Mouse (Mus musculus): ENCODE results near the gene Chrne.
"Not testable (repeated sequence)": the region's sequence is repeated elsewhere in the genome, so short reads cannot be mapped to it uniquely, and the experiment has no call there.

The Chrne gene

DNA sequence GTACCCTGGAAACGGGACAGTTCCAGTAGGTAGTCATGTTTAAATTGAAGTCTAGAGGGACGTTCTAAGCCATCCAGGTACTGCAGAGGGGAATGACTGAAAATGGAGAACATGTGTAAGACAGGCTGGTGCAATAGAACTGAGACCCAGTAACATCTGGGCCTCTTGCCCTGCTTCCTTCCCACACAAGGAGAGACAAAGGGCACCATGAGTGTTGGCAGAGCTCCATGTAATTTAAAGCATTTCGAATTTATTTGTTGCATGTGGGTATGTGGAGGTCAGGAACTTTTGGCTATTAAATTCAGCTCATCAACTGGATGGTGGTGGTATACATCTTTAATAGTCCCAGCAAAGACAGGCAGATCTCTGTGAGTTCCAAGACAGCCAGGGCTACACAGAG lies 36.8 kb downstream of the Chrne start:
- DNase-seq = no peak

DNA sequence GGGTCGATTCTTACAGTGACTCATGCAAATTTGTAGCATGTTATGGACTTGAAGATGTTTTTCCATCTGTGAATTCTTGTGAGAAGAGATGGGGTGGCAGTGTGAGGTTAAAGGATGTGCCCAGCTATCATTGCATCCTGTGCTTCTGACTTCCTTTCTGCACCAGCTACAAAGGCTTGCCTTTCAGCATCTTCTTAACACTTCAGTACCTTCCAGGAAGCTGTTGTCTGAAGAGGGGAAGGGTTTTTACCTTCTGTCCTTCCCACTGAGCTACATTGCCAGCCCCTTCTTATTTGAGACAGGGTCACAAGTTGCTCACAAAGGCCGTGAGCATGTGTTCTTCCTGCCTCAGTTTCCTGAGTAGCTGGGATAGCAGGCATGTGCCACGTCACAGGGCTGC lies 38.1 kb downstream of the Chrne start:
- no peak for DNase-seq

GRCm38 (mm10) chr11:70580358-70580720 lies 38.7 kb downstream of the Chrne start:
- DNase-seq = no peak

DNA sequence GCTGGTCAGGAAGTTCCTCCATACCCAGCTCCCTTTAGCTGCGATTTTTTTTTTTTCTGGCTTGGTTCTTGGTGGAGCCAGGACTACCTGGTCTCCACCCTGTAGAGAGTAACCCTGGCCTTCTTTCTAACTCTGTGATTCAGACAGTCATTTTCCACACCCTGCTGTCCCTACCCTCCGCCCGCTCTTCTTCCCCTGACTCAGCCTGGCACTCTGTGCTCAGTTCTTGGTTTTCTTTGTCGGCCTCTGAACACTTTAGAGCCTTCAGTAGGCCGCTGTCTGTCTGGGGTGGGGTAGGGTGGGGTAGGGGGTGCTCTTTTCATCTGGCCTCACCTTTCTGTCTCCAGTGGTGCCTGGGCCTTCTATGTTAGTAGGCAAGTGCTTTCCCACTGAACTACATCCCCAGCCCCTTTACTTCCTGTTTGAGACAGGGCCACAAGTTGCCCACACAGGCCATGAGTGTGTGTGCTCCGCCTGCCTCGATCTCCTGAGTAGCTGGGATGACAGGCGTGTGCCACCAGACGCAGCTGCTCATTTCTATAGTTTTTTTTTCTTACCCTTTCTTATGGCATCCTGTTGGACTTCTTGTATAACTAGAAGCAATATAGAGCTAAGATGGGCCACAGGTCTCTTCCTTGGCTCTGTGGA lies 39.2 kb downstream of the Chrne start:
- DNase-seq = no peak

- DNase-seq = no peak
Observed at GRCm38 (mm10) chr11:70578962-70579361, 40.1 kb downstream of the Chrne start.

- no peak for DNase-seq
Observed at GRCm38 (mm10) chr11:70577201-70577600, 41.8 kb downstream of the Chrne start.

DNA sequence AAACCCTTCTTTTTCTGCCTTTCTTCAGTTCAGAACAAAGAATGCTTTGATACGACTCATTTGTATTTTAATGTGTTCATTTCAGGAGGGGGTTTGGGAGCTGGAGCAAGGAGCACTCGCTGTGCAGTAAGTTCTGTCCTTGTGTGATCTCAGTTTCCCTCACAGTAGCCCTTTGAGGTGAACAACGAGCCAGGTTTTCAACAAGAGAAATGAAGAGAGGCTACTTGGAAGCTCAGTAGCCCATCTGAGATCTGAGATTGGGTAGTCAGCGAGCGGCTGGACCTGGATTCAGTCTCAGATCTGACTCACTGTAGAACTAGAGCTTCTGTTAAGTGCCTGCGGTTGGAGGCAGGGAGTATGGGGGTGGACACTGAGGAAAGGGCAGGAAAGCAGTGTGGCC lies 45.1 kb downstream of the Chrne start:
- no peak for DNase-seq

DNA sequence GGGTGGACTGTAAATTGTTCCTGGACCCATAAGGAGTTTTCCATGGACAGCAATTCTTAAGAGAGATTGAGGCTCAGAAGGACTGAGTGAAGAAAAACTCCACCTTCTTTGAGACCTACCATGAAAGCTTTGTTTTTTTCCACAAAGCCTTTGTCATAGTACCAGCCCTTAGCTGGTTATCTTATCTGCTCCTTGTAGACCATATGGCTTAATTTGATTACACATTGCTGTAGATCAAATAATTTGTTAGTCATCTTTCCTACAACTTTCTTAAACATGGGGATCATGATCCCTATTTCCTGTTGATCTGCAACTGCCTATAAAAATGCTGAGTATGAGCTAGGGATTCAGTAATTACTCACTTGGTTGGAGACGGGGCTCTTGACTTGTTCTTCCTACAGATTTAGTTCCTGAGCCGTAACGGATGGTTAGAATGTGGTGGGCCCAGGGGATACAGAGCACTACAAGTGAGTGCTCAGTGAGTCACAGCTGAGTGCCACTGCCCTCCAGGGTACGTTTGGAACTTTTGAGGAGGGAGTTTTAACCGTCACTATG lies 46.6 kb downstream of the Chrne start:
- DNase-seq = no peak

DNA sequence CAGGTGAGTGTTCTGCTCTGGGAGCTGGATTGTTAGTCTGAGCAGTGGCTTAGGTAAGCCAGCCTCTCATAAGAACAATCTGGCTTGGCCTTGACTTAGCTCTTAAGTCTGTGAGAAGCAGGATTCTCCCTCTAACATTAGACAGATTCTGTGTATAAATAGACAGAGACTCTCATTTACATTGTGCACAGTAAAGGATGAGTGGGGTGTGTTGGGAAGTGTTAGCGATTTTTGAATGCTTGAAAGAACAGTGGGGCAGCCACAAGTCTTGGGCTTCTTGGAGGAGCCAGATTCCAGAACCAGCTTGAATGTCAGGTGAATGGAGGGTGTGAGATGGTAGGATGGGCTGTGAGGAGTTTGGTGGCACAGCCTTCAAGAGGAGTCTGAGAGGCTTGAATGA lies 47.4 kb downstream of the Chrne start:
- DNase-seq = no peak

DNA sequence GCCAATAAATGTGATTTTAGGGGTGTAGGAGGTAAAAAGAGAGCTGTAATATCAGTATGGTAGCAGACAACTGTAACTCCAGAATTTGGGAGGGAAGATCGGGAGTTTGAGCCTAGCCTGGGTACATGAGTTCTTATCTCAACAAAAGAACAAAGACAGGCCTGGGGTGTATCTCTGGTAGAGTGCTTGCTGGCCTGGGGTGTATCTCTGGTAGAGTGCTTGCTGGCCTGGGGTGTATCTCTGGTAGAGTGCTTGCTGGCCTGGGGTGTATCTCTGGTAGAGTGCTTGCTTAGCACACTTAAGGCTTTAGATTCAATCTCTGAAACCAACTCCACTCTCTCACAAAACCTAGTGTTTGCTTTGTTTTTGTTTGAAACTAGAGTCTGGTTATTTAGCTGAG lies 48.4 kb downstream of the Chrne start:
- DNase-seq = not testable (repeated sequence)

DNA sequence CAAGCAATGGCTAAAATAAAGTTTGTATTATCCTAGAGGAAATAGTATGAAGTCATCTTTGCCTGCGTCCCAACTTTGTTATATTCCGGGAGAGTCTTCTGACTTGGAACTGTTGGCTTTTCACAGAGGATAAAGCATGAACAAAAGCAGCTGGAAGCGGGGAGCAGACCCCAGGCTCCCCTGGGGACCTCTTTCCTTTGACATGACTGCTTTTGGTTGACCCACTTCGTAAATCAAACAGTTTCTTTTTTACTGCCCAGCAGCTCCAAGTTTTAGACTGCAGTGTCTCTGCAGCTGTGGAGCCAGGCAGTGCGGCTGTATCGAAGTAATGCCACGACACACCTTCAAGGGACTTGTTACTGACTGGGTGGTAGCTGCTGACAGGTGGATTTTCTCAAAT lies 52.4 kb downstream of the Chrne start:
- no peak for DNase-seq

All from spleen, adult 18-20 months (tissue).